Mouse (Mus musculus): Measurements from ENCODE around the gene Aspdh. TPM values are rescaled to one million over a fixed set of nuclear protein-coding genes. Genes with fewer than 3 reads are reported as not detected.

The Aspdh gene
- total RNA-seq, 2 experiments from 2014 or later = not detected

GRCm38 (mm10) chr7:44497361-44498055 lies 32.3 kb downstream of the Aspdh start:
- no peak for DNase-seq

GRCm38 (mm10) chr7:44498922-44499321 lies 33.7 kb downstream of the Aspdh start:
- no peak for DNase-seq

DNA sequence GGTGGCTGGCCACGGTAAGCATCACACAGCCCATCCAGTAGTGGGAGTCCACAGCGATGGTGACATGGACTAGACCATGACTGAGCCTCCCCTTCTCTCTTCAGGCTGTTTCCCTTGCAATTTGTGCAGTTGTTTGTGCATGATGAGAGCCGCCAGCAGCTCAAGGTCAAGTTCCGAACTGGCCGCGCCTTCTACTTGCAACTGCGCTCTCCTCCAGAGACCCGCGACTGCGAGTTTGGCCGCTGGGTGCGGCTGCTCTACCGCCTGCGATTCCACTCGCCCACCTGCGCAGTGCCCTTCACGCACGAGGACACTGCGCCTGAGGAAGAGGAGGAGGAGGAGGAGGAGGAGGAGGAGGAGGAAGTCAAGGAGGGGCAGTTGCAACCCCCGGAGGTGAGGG lies 34.9 kb downstream of the Aspdh start:
- DNase-seq = no peak

GRCm38 (mm10) chr7:44501563-44502115 lies 36.4 kb downstream of the Aspdh start:
- no peak for DNase-seq

DNA sequence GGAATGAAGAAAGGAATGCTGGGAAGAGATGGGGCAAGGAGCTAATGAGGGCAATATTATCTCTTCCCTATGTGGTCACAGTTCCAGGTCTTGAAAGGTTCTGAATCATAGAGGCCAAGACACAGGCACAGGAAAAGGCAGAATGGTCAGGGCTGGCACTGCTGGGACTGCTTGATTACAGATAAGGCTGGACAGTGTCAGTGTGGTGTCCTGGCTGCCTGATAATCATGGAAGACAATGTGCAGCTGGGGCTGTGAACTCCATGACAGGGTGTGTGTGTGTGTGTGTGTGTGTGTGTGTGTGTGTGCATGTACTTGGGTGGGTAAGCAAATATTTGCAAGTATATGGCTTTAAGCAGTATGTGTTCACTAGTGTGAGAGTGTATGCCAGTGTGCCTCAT lies 42.3 kb downstream of the Aspdh start:
- DNase-seq = no peak

Small RNA genes within 50 kb of the gene (microRNA-seq; reads per million reads assigned to microRNA genes)
- 0 to 0.26 reads per million in 2 experiments for gene Mir7052 (ENCODE audit: borderline replicate concordance in 2 of 2)

Other genes with a start within 250 kb of the Aspdh start
- gene Klk1b5, start 249.4 kb upstream of the Aspdh start, total RNA-seq (2021) = not detected
- not detected for gene Klk1, start 240.0 kb upstream of the Aspdh start, total RNA-seq (2021)
- gene Gm36864, start 229.2 kb upstream of the Aspdh start, total RNA-seq (2021) = not detected
- gene 1700028J19Rik, start 218.7 kb upstream of the Aspdh start, total RNA-seq (2021) = under 1 TPM; 0.36 to 0.43 TPM
- 1 to 10 TPM; 6.1 to 8.0 TPM for gene 2410002F23Rik, start 218.7 kb upstream of the Aspdh start, total RNA-seq (2021)
- not detected for gene Acp4, start 208.0 kb upstream of the Aspdh start, total RNA-seq (2021)
- gene Gm15517, start 203.9 kb upstream of the Aspdh start, total RNA-seq (2021) = not detected
- gene Clec11a, start 158.5 kb upstream of the Aspdh start, total RNA-seq (2021) = 1 to 10 TPM; 1.9 to 2.6 TPM
- gene Shank1, start 155.1 kb upstream of the Aspdh start, total RNA-seq (2021) = under 1 TPM; 0.49 to 0.54 TPM
- 1 to 10 TPM; 1.1 to 1.8 TPM for gene Syt3, start 81.3 kb upstream of the Aspdh start, total RNA-seq (2021)
- not detected for gene 1700008O03Rik, start 79.6 kb upstream of the Aspdh start, total RNA-seq (2021)
- gene Lrrc4b, start 36.4 kb upstream of the Aspdh start, total RNA-seq (2021) = under 1 TPM; 0.24 to 0.43 TPM
- gene Josd2, start 2.6 kb downstream of the Aspdh start, total RNA-seq (2021) = 10 to 100 TPM; 62.8 to 69.1 TPM
- gene Emc10, start 31.1 kb downstream of the Aspdh start, total RNA-seq (2021) = 10 to 100 TPM; 41.4 to 53.2 TPM
- gene Fam71e1, start 31.2 kb downstream of the Aspdh start, total RNA-seq (2021) = 1 to 10 TPM; 2.5 to 2.9 TPM
- gene Mybpc2, start 59.3 kb downstream of the Aspdh start, total RNA-seq (2021) = 1,000 to 10,000 TPM; 3,676 to 4,447 TPM
- gene Spib, start 66.7 kb downstream of the Aspdh start, total RNA-seq (2021) = under 1 TPM in 1 of 2 experiments, not detected in 1; 0.24 TPM
- gene Pold1, start 83.5 kb downstream of the Aspdh start, total RNA-seq (2021) = 1 to 10 TPM; 4.7 to 5.2 TPM
- gene Nr1h2, start 88.6 kb downstream of the Aspdh start, total RNA-seq (2021) = 10 to 100 TPM; 27.0 to 29.3 TPM
- under 1 TPM in 1 of 2 experiments, not detected in 1; 0.16 TPM for gene Napsa, start 107.0 kb downstream of the Aspdh start, total RNA-seq (2021)
- gene Kcnc3, start 125.3 kb downstream of the Aspdh start, total RNA-seq (2021) = 1 to 10 TPM; 4.3 to 4.8 TPM
- gene Myh14, start 205.5 kb downstream of the Aspdh start, total RNA-seq (2021) = 10 to 100 TPM; 23.0 to 24.7 TPM
- gene Izumo2, start 243.4 kb downstream of the Aspdh start, total RNA-seq (2021) = not detected

Measured in gastrocnemius, postnatal 25 days (tissue).